Comparison of ENCODE assay signal across 10 mouse cellular contexts in genomic region chr4:117770935-117771334, GRCm38 (mm10). TPM values are rescaled to one million over a fixed set of nuclear protein-coding genes. Genes with fewer than 3 reads are reported as not detected.
A peak's percentile ranks its signal among the peaks of the same experiment; 100 is the strongest.
DNase-seq lines count a peak whose midpoint lies in the region; ATAC-seq and TF ChIP-seq lines count a peak whose summit lies in the region.
"Had no signal": no experiment of that assay in that cellular context is flagged by ENCODE, and none has a peak within 500 bp of the region (broad histone marks: within the 10 kb centered on the region; RNA-seq: fewer than 3 reads in every experiment).

No protein-coding gene starts in this region.

- H3K27me3 ChIP-seq in kidney, adult 2 months (replicated peaks; ENCODE audit: control insufficient read depth, insufficient read depth, low read length): no peaks in the 10 kb centered on the region
- H3K27me3 ChIP-seq in kidney, embryonic 16.5 days (ENCODE audit: insufficient read depth, low read length): no peaks in the 10 kb centered on the region
- H3K27me3 ChIP-seq: embryonic facial prominence, embryonic 12.5 days; midbrain, embryonic 12.5 days had no signal

- H3K27ac ChIP-seq in kidney, adult 2 months (ENCODE audit: insufficient read depth, low read depth, low read length): no peak overlapping the region
- no peak overlapping the region for H3K27ac ChIP-seq in kidney, embryonic 16.5 days (ENCODE audit: low read length)
- H3K27ac ChIP-seq: embryonic facial prominence, embryonic 12.5 days; midbrain, embryonic 12.5 days had no signal

- TF ChIP-seq POLR2A in kidney, adult 2 months (IDR thresholded peaks at IDR 0.05; ENCODE audit: low read depth, low read length): no peak

- no peaks in the 10 kb centered on the region for H3K36me3 ChIP-seq in kidney, adult 2 months (ENCODE audit: control insufficient read depth, insufficient read depth, low read length)
- H3K36me3 ChIP-seq in kidney, embryonic 16.5 days (ENCODE audit: insufficient read depth, low read length): no peaks in the 10 kb centered on the region
- H3K36me3 ChIP-seq: embryonic facial prominence, embryonic 12.5 days; midbrain, embryonic 12.5 days had no signal

- H3K9me3 ChIP-seq in kidney, embryonic 16.5 days (ENCODE audit: low read length): no peaks in the 10 kb centered on the region
- H3K9me3 ChIP-seq: embryonic facial prominence, embryonic 12.5 days; midbrain, embryonic 12.5 days had no signal

- H3K4me1 ChIP-seq in kidney, adult 2 months (ENCODE audit: control insufficient read depth, insufficient read depth, low read length): no peaks in the 10 kb centered on the region
- H3K4me1 ChIP-seq in kidney, embryonic 16.5 days (ENCODE audit: insufficient read depth, low read length): no peaks in the 10 kb centered on the region
- H3K4me1 ChIP-seq: embryonic facial prominence, embryonic 12.5 days; midbrain, embryonic 12.5 days had no signal

- no peak overlapping the region for H3K4me3 ChIP-seq in kidney, adult 2 months (ENCODE audit: insufficient read depth, low read depth, low read length)
- H3K4me3 ChIP-seq in kidney, embryonic 16.5 days (ENCODE audit: low read length): no peak overlapping the region
- H3K4me3 ChIP-seq: embryonic facial prominence, embryonic 12.5 days; midbrain, embryonic 12.5 days had no signal

- ATAC-seq in kidney, embryonic 16.5 days (ENCODE audit: low FRiP score, low TSS enrichment): no peak
- ATAC-seq in megakaryocyte, adult 5-6 weeks (ENCODE audit: poor library complexity, severe bottlenecking): peak; percentile 35; the same call in 1 of the 2 replicates

- H3K4me2 ChIP-seq in kidney, embryonic 16.5 days (replicated peaks; ENCODE audit: low read depth, low read length): no peak overlapping the region
- H3K4me2 ChIP-seq: embryonic facial prominence, embryonic 12.5 days; midbrain, embryonic 12.5 days had no signal

- H3K9ac ChIP-seq in kidney, embryonic 16.5 days (replicated peaks; ENCODE audit: low read length): no peak overlapping the region
- H3K9ac ChIP-seq: embryonic facial prominence, embryonic 12.5 days; midbrain, embryonic 12.5 days had no signal

- peak; percentile 41 for TF ChIP-seq CTCF in kidney, adult 2 months (conservative IDR thresholded peaks at IDR 0.05; ENCODE audit: insufficient read depth, insufficient read length, low read depth, low read length)

- peak; percentile 80 for DNase-seq in kidney, adult 2 months
- peak; percentile 80 for DNase-seq in adrenal gland, postnatal 14 days
- peak; percentile 76 for DNase-seq in embryo, embryonic 9.5 days (ENCODE audit: extremely low spot score)
- peak; percentile 81 for DNase-seq in heart, postnatal 4 days
- DNase-seq in layer of hippocampus, postnatal 25 days (ENCODE audit: extremely low spot score in 1 of 2, low spot score in 1 of 2): peak; percentile 47 to 90
- peak; percentile 34 for DNase-seq in telencephalon, adult 2 months (ENCODE audit: low read depth, low spot score)

- 21% methylated on average over 5 of the region's 5 CpGs for WGBS in kidney, adult 2 months
- 20% methylated on average over 5 of the region's 5 CpGs for WGBS in kidney, embryonic 16.5 days

RNA-seq across cellular contexts. Expression of gene Klf17, which starts 5.5 kb away (rescaled TPM):
- polyA plus RNA-seq in kidney, adult 2 months (2012; rRNA removed): not detected in 2 replicates
- 0.06 TPM in 1 of 2 replicates, not detected in the other for polyA plus RNA-seq in kidney, embryonic 16.5 days (2015; fragmentation: Nextera tagmentation; extraction: Ambion mirVana)
- not detected in 2 replicates for total RNA-seq in adrenal gland, postnatal 14 days (2021)
- total RNA-seq in heart, postnatal 4 days (2021): not detected
- total RNA-seq in layer of hippocampus, postnatal 25 days (2021): not detected
- not detected in 2 replicates for total RNA-seq in megakaryocyte, adult 5-6 weeks (2015)
- total RNA-seq in megakaryocyte, adult 5-6 weeks (2017): not detected in 2 replicates
- polyA plus RNA-seq: embryonic facial prominence, embryonic 12.5 days; midbrain, embryonic 12.5 days had no signal

RNA-seq across cellular contexts. Expression of gene Gm12845, which starts 46.7 kb away (rescaled TPM):
- polyA plus RNA-seq in kidney, adult 2 months (2012; rRNA removed): not detected in 2 replicates
- polyA plus RNA-seq in kidney, embryonic 16.5 days (2015; fragmentation: Nextera tagmentation; extraction: Ambion mirVana): not detected in 2 replicates
- not detected in 2 replicates for total RNA-seq in adrenal gland, postnatal 14 days (2021)
- not detected for total RNA-seq in heart, postnatal 4 days (2021)
- total RNA-seq in layer of hippocampus, postnatal 25 days (2021): not detected
- not detected in 2 replicates for total RNA-seq in megakaryocyte, adult 5-6 weeks (2015)
- not detected in 2 replicates for total RNA-seq in megakaryocyte, adult 5-6 weeks (2017)
- polyA plus RNA-seq: embryonic facial prominence, embryonic 12.5 days; midbrain, embryonic 12.5 days had no signal
